Mouse (Mus musculus) CH12.LX (cell line): Measurements from ENCODE around the gene Tecta.

ENCODE experiments used
- CTCF ChIP-seq, 2 experiments: IDR thresholded peaks in 1 of 2; conservative IDR thresholded peaks in 1 of 2; 2 replicates each; pipeline ENCODE4 v1.5.1; 2011 to 2012; ENCODE audit warnings: low read depth in 2 of 2, low read length in 2 of 2, improper control_type of control experiment in 1 of 2, inconsistent platforms in 1 of 2, mild to moderate bottlenecking in 1 of 2, moderate library complexity in 1 of 2
- EP300 ChIP-seq: IDR thresholded peaks from 2 replicates; pipeline ENCODE4 v1.6.1; 2011; ENCODE audit warnings: low read length, improper control_type of control experiment
- JUND ChIP-seq: conservative IDR thresholded peaks from 2 replicates; pipeline ENCODE4 v1.6.1; 2011; ENCODE audit warnings: low read depth, low read length, improper control_type of control experiment
- MAX ChIP-seq: IDR thresholded peaks from 2 replicates; pipeline ENCODE4 v1.6.1; 2011; ENCODE audit warnings: low read length, improper control_type of control experiment
- MAZ ChIP-seq: IDR thresholded peaks from 2 replicates; pipeline ENCODE4 v1.6.1; 2012; ENCODE audit warnings: low read depth, mild to moderate bottlenecking, inconsistent platforms, low read length, improper control_type of control experiment, moderate library complexity
- MEF2A ChIP-seq: IDR thresholded peaks from 2 replicates; pipeline ENCODE4 v1.6.1; 2014; ENCODE audit warnings: low read depth, mild to moderate bottlenecking, inconsistent platforms, low read length, improper control_type of control experiment, borderline replicate concordance
- MXI1 ChIP-seq: IDR thresholded peaks from 2 replicates; pipeline ENCODE4 v1.6.1; 2011; ENCODE audit warnings: mild to moderate bottlenecking, low read depth, low read length, improper control_type of control experiment
- MYC ChIP-seq: IDR thresholded peaks from 2 replicates; pipeline ENCODE4 v1.6.1; 2011; ENCODE audit warnings: low read depth, mild to moderate bottlenecking, improper control_type of control experiment, low read length
- NELFE ChIP-seq: IDR thresholded peaks from 2 replicates; pipeline ENCODE4 v1.6.1; 2011; ENCODE audit warnings: low read depth, low read length, improper control_type of control experiment
- NRF1 ChIP-seq: IDR thresholded peaks from 2 replicates; pipeline ENCODE4 v1.6.1; 2014; ENCODE audit warnings: low read depth, mild to moderate bottlenecking, inconsistent platforms, low read length, improper control_type of control experiment, moderate library complexity
- POLR2A ChIP-seq: IDR thresholded peaks from 2 replicates; pipeline ENCODE4 v1.6.1; 2011; ENCODE audit warnings: low read depth, mild to moderate bottlenecking, improper control_type of control experiment, low read length
- RAD21 ChIP-seq: IDR thresholded peaks from 2 replicates; pipeline ENCODE4 v1.6.1; 2011; ENCODE audit warnings: low read depth, mild to moderate bottlenecking, low read length, improper control_type of control experiment, moderate library complexity
- SMC3 ChIP-seq: IDR thresholded peaks from 2 replicates; pipeline ENCODE4 v1.6.1; 2011; ENCODE audit warnings: low read depth, low read length, improper control_type of control experiment
- ZNF384 ChIP-seq: IDR thresholded peaks from 2 replicates; pipeline ENCODE4 v1.6.1; 2012; ENCODE audit warnings: low read depth, low read length, improper control_type of control experiment, inconsistent platforms

DNA sequence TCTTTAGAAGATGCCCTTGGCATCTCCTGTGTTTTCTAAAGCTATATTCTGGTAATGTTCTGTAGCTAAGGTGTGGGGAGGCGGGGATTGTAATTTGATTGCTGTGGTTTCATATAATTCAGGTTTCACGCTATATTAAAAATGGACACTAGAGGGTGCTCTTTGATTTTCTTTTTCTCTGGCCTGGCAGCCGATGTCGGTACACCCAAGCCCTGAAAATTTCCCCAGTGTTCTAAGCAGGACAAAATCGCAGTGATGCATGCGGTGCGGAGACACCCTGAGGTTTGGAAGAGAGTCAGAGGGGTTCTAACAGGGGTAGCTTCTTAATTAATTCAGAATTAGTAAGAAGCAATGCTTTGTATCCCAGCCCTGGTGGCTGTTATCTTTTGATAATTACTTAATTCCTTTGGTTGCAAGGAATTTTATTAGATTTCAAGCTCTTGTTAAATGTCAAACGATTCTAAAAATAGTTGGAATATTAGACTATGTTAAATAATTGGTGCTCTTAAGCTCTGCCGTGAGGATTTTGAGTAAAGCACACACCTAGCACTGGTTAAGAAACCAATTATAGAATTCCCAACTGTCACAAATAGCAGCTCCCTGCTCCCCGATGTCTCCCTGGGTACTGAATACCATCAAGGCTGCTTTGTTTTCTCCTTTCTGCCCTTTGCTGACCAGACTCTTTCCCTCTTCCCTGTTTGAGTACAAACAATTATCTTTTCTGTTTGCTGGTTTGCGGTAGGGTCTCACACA, 72.9 kb downstream of the Tecta start:
- TF ChIP-seq JUND (no peak), SMC3 (peak; percentile 70), CTCF (conservative IDR thresholded peaks at IDR 0.05 in 1 of 2, IDR thresholded peaks at IDR 0.05 in 1 of 2; ENCODE audit: low read depth in 2 of 2, low read length in 2 of 2) (peak; percentile 29 to 72; a peak in 2 of 4 replicates), MEF2A (no peak), NELFE (no peak), POLR2A (no peak), ZNF384 (no peak), MXI1 (no peak), EP300 (no peak), NRF1 (no peak), MAZ (no peak), MAX (no peak), MYC (no peak), RAD21 (peak; percentile 88)
